Mouse (Mus musculus): ENCODE results near the gene Ifnlr1.
"Not testable (repeated sequence)": the region's sequence is repeated elsewhere in the genome, so short reads cannot be mapped to it uniquely, and the experiment has no call there.

Gene Ifnlr1

DNA sequence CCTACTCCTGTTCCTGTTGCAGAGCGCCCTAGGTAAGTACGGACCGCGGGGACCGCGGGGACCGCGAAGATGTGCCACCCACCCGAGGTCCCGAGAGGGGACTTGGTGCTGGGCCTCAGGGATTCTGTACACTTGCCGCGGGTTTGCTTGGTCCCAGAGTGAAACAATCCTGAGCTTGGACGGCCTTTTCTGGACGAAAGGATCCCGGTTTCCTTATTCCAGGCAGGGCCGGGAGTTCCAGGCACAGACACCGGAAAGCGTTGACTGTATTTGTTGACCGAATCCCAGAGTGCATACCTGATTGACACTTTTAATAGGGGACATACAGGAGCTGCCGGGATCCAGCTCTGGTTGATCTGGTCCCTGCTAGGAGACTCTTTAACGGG lies 474 bp downstream of the Ifnlr1 start:
- peak in 1 of 2 experiments; percentile 21 for DNase-seq

DNA sequence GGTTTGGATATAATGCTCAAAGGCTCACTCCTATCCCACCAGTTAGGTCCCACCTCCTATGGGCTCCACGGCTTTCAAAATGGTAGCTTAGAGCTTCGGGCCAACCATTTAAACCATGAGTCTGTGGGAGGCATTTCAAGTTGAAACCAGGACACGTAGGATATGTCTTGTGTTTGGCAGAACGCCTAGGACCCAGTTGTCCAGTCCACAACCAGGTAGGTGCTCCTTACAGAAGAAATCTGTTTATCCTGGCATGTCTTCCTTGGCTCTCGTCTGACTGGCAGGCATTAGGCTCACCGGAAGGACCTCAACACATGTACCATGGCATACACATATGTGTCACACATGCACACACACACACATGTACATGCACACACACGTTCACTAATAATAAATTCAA lies 3.7 kb downstream of the Ifnlr1 start:
- DNase-seq, result no peak

DNA sequence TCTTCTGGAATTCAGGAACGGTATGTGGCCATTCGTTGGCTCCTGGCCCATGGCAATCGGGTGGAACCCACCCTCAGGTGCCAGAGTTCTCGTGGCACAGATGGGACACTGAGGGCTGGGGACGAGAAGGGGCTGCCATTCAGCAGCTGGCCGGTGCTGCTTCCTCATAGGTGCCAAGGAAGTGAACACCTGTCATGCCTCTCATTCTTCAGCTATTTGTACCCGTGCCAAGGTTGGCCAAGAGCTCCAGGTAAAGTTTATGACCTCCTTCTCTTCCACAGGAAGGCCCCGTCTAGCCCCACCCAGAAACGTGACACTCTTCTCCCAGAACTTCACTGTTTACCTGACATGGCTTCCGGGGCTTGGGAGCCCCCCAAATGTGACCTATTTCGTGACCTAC lies 4.2 kb downstream of the Ifnlr1 start:
- DNase-seq, result peak; percentile 31 to 63

DNA sequence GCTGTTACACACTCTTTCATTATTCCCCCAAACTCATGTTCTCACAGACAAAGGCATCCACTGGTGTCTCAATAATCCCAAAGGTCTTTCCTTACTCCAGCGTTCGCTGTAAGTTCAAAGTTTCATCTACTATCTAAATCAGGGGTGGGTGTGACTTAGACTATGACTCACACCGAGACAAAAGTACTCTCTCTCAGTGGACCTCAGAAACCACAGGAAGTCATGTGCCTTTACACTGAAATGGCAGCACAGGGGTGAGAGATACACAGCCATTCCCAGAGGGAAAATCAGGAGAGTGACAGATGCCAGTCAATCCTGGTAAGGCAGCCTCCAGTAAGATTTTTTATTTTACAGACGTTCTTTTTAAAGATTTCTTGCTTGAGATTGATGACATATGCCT lies 6.8 kb downstream of the Ifnlr1 start:
- no peak for DNase-seq

DNA sequence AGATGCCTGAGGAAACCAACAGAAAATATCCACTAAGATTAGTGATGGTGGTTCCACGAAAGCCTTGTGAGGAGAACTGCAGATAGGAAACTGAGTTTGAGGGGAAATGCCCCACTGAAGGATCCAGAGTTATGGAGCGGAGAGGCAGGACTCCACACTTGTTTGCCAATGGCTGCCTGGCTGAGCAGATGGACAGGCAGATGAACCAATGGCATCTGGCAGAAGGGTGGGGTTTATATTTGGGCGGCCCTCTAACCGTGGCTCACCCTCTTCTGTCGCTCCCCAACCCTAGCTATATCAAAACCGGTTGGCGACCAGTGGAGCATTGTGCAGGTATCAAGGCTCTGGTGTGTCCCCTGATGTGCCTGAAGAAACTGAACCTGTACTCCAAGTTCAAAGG lies 12.4 kb downstream of the Ifnlr1 start:
- no peak for DNase-seq

DNA sequence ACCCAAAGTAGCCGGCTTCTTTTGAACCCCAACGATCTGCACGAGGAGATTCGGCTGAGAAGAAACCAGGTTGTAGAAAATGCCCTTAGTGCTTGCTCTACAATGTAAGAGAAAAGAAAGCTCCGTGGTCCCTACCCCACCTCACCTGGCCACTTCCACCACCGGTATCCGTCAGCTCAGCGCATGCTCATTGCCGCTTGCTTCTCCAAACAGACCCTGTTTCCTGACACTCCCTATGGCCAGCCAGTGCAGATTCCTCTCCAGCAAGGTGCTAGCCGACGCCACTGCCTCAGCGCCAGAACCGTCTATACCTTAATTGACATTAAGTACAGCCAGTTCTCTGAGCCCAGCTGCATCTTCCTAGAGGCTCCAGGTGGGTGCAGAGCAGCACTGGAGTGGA lies 17.4 kb downstream of the Ifnlr1 start:
- no peak for DNase-seq

DNA sequence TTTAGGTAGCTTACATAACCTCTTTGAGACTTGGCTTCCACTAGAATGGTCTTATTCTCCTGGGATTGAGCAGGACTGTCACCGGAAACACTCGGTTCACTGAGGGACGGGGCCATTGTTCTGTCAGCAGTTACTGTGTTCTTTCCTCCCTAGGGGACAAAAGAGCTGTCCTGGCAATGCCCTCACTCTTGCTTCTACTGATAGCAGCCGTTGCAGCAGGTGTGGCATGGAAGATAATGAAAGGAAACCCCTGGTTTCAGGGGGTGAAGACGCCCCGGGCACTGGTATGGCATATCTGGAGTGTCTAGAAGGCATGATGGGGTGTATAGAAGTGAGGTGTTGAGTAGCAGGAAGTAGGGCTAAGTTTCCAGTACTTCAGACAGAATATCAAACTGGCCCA lies 17.9 kb downstream of the Ifnlr1 start:
- DNase-seq, result peak; percentile 46 to 75

DNA sequence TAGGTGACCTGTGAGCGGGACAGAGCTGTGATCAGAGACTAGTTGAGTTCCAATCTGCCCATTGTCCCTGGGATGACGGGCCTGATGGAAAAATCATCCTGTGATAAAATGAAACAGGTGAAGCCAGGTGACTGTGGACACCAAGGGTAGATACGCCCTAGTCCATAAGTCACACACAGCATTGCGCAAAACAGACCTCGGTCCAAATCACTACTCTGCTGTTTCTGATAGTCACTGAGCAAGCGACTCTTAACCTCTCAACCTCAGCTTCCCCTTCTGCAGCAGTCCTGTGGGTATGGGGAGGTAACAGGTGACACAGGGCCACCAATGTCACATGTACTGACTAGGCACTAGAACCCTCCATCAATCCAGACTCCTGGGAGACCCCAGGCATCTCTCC lies 20.0 kb downstream of the Ifnlr1 start:
- DNase-seq, result no peak

DNA sequence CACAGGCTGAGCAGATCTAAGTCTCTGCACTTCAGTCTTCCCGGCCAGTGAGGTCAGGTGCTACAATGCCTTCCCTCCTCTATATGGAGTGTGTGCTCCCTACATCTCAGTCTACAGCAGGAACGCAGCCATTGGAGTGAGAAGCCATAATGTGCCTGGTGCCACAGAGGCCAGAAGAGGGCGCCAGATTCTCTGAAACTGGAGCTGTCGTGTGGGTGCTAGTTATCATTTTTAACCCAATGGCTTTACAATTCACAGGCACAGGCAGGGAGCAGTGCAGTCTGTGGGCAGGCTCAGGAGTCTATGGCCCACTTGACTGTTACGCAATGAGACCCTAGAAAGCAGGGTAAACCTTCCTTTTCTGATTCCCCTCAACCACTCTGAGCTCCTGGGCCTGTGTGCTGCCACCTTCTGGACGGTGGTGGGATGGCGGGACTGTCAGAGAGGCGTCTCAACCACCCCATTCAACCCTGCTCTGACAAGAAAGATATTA lies 23.0 kb downstream of the Ifnlr1 start:
- peak; percentile 77 to 87 for DNase-seq

DNA sequence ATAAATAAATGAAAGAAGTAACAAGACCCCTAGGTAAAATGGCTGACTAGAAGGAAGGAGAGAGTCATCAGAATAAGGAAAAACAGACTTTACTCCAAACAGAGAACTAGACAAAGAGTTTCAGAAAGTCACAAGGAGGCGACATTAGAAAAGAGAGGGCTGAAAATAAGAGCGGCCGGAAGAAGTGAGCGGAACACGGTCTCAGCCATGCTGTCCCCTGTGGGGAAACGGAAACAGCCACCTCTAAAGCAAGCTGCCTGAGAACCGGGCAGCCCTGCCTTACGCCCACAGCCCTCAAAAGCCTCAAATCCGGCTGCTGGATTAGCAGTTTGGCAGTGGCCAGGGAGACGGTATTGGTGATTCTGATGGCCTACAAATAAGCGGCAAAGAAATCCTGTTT lies 23.5 kb downstream of the Ifnlr1 start:
- no peak for DNase-seq

DNA sequence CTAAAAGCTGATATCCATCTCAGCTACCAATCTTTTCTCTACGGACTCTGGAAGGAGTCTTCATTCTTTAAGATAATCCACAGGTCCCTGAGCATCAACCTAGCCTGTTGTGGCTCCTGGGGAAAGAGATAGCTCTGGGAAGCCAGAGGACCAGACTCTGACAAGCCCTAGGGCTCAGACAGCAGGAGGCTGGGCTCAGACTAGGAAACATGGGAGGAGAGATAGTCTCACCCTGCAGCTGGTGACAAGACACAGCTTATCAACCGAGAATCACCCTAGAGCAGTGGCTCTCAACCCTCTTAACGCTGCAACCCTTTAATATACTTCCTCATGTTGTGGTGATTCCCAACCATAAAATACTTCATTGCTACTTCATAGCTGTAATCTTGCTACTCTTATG lies 24.3 kb downstream of the Ifnlr1 start:
- no peak for DNase-seq

DNA sequence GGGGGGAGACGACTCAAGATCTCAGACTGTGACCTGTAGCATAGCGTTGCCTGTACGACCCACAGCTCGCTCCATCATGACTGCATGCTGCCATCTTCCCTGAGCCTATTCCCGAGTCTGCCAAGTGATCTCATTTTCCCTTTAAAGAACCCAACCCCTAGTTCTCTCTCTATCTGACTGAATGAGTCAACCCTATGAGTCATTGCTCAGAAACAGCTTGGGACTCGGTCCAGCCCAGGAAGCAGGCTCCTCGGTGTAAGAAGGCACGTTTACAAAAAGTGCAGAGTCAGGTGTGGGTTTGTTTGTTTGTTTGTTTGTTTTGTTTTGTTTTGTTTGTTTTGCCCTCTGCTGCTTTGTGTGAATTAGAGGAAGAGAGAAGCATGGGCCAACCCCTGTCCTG lies 28.7 kb downstream of the Ifnlr1 start:
- DNase-seq, result no peak

DNA sequence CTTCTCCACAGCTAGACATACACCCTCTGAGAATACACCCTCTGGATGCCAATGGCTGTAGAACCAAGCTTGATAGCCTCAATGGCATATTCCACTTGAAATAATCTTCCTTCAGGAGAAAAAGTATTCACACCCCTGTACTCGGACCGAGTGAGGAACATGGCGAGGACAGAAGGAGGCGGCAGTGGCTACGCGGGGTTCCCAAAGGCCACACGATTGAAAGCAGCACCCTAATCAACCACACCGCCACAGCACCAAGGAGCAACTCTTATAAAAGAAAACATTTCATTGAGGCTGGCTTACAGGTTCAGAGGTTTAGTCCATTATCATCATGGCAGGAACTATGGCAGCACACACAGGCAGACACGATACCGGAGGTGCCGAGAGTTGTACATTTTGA lies 30.4 kb downstream of the Ifnlr1 start:
- not testable (repeated sequence) for DNase-seq

DNA sequence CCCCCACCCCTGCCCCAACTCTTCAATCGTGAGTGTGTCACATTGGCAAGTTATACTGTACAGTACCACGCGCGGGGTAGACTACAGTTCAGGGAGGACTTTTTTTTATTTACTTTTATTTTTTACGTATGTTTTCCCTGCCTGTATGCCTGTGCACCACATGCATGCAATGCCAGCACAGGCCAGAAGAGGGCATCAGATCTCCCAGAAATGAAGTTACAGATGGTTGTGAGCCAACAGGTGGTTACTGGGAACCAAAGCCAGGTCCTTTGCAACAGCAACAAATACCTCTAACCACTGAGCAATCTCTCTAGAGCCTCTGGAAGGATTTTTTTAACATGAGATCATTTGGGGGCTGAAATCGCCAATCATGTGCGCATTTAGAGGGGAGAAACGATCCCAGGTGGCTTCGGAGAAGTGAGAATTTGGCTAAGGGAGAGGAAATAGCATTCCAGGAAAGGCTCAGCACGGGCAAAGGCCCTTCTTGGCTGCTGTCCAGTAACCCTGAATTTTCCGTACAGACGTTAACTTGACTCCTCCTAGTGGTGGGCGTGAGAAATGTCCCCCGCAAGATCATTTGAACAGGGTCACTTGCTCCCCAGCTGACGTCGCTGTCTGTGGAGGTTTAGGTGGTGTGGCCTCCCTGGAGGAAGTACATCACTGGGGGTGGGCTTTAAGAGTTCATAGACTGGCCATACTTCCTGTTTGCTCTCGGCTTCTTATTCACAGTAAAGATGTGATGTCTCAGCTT lies 36.6 kb downstream of the Ifnlr1 start:
- DNase-seq, result no peak

DNA sequence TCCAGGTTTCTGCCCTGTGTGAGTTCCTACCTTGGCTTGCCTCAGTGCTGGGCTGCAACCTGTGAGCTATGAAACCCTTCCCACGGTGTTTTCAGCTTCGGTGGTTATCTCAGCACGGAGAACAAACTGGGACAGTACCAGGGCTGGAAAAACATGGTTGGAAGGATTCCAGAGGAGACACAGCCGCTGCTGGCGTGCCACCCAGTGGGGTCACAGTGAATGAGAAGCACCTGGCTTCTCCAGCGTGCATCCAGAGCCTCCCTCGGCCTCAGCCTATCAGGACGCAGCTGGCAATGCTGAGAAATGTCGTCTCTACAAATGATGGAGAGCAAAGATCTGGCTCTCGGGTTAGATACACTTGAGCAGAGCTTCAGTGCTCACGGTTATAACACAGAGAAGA lies 40.3 kb downstream of the Ifnlr1 start:
- no peak for DNase-seq

DNA sequence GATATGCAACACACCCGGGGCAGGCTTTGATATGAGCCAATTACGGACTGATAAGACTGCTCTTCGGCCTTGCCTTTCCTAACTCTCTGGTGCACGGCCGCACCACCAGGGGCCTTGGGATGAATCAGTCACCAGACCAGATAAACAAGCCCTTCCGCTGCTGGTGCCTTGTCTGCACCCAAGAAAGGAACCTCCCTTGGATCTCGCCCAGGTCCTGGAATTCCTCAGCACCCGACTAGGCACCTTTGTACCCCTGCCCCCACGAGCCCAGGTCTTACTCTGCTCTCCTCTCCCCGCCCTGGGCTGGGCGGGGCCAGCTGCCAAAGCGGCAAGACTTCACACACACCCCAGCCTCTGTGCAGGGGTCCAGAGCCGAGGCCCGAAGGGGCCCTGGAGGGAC lies 41.7 kb downstream of the Ifnlr1 start, which contains the start of gene Il22ra1:
TSS of gene Il22ra1 (plus strand) at position 356 of the 400 bp plus-strand sequence.
- peak; percentile 90 to 94 for DNase-seq

DNA sequence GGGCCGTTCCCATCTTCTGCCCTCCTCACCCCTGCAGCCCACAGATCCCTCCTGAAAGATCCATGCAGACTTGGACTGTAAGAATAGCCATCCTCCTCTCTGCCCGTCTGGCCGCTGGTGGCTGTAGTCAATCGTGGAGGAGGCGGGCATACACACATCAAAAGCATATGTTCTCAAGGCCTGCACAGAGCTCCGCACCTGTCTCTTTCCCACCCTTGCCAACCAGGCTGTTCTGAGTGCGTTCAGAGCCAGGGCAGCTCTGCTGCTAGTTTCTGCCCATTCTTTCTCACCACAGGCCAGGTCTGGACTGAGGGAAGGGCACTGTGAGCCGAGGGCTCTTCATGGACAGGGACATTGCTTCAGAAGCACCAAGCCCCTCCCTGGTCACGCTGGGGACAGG lies 44.1 kb downstream of the Ifnlr1 start:
- no peak for DNase-seq

DNA sequence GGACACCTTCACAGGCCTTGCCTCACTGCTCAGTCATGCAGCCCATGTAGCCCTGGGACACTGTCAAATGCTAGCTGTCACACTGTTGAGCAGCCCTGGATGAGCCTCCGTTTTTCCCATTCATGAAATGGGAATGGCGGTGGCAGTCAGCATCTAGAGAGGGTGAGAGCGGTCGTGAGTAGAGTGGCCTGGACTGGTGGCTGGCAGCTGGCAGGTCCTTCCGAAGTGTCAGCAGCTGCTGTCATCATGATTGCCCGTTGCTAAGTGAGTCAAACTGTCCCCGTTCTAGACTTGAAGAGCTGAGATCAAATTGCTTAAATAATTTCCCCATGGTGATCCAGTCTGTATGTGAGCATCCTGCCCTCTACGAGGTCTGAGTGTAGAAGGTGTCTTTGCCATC lies 44.9 kb downstream of the Ifnlr1 start:
- DNase-seq, result no peak

DNA sequence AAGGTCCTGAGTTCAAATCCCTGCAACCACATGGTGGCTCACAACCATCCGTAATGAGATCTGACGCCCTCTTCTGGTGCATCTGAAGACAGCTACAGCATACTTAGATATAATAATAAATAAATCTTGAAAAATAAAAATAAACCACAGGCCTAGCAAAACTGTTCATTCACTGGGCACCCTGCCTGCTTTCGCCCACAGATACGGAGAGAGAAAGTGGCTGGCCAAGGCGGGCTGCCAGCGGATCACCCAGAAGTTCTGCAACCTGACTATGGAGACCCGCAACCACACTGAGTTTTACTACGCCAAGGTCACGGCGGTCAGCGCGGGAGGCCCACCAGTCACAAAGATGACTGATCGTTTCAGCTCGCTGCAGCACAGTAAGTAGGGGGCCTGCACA lies 47.8 kb downstream of the Ifnlr1 start:
- DNase-seq, result no peak

DNA sequence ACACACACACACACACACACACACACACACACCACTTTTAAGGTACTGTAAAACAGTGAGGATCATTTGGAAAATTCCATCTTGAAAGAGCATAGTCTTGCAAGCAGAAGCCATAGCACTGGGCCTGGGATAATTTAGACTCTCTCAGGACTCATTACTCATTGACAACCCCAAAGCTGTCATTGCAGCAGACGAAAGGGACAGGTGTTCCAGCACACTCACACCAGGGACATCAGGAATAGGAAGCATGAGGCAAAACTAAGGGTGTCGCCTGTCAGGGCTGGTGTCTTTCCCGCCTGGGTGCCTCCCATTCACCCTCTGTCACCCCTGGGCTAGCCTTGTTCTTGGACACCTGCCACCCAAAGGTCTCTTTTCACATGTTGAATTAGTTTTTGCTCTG lies 50.8 kb downstream of the Ifnlr1 start:
- DNase-seq, result no peak

DNA sequence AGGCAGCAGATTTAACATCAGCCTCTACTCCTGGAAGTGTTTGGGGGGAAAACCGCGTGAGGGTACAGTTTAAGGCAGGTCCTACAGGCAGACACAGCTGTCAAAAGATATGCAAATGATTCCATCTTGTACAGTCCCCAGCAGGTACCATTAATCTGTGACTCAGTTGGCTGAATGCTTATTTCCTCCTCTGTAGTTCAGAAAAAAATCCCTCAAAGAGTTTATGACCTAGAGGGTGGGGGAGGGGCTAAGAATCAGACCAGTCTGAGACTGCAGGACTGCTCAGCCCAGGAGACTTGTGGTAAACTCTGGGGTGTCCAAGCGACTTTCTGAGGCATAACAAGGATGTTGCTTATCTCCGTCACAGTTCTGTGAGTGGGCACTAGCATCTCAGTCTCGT lies 52.1 kb downstream of the Ifnlr1 start:
- DNase-seq, result no peak

DNA sequence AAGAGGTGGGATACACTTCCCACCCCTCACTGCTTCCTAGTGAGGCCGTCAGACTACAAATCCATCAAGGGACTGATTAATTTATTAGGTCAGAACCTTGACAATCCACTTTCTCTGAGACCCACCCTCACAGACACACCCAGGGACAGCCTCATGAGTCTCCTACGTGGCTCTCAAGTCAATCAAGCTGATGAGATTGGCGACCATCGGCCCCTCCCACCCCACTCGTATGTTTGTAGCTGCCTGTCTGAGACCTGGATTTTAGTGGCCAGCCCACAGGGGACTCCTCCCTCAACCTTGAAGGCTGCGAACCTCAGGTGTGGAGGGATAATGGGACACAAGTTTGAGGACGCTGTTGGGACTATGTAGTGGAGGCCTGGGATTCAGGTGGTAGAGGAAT lies 53.1 kb downstream of the Ifnlr1 start:
- DNase-seq, result no peak

DNA sequence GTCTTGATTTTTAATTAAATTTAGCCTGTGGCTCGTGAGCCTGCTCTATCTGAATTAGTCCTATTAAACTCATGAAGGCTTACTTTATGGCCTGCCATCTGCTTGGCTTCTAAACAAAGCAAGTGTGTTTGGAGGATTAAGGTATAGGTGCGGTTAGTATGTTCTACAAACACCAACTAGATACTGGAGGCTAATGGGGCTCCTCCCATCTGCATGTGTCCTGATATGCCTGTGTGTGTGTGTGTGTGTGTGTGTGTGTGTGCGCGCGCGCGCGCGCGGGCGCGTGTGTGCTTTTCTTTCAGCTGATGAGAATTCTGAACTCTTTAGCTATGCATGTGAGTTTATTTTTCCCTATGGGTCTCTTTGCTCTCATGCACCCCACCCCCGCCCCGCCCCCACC lies 53.6 kb downstream of the Ifnlr1 start:
- DNase-seq, result no peak

DNA sequence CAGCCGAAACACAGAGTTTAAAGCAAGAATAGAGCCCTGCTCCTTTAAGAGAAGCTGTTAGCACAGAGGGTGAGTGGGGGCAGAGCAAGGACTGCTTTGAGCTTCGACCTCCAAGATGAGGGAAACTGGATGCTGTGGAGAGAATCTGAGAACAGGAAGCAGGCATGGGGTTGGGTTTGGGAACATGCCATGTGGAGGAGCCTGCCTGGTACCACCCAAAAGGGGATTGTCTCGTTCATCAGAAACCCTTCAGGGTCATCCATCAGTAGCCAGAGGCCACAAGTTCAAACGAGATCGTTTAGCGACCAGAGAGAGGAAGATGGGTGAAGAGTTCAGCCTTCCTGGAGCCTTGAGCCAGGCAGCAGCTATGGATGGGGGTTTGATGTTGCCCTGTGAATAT lies 57.4 kb downstream of the Ifnlr1 start:
- no peak for DNase-seq
